Mouse (Mus musculus): ENCODE results near the gene Pptc7.
"Not testable (repeated sequence)": the region's sequence is repeated elsewhere in the genome, so short reads cannot be mapped to it uniquely, and the experiment has no call there.

The Pptc7 gene

DNA sequence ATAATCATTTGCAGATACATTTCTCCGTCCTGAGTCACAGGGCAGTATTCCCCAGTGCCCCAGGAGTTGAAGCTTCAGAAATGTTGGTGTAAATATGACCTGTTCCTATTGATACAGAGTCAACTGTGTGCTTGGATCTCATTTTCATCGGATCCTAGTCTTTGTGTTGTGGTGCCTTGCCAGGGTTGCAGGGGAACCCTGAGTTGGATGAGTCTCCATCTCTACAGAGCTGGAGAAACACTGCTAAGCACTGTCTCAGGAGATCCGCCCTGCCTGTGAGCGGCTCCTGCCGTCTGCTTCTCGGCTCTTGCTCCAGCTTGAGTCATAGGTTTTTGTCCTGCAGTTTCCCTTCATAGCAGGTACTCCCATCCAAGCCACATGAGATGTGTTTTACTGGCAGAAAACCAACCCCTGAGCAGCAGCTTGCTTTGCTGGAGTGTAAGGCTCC, 15.9 kb downstream of the Pptc7 start:
- DNase-seq (ENCODE audit: low spot score), result no peak

DNA sequence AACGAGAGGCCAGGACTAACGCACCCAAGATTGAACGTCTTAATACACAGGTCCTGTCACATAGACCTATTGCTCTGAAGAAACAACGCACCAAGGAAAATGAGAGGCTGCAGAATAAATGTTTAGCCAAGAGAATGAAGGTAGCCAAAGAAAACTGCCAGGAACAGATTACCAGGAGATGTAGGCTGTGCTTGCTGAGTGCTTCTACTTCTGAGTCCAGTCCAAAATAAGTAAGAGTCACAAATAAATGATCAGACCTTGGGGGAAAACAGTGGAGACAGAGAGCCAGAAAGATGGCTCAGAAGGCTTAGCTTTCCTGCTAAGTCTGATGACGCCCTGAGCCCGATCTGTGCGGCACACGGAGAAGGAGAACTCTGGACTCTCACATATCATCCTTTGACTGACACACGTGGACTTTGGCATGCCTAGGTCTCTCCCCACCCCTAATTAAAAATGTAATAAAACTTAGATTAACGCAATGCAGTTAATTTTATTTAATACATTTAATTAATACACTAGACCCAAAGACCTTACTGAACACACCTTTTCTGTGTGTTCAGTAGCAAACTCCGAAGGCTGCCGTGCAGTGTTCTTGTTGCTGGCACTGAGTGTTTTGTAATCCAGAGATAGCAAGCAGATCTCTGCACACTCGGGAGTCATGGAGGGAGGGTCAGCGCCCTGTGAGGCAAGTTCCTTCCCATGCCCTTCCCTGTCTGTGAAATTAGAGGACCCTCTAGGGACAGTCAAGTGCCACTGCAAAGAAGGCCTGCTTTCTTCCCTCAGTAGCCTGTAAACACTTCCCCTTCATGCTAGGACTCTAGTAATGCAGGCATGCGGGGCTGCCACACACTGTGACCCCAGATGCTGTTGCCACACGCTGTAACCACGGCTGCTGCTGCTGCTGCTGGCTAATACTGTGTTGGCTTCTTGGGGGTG, 18.9 kb downstream of the Pptc7 start:
- no peak for DNase-seq (ENCODE audit: low spot score)

DNA sequence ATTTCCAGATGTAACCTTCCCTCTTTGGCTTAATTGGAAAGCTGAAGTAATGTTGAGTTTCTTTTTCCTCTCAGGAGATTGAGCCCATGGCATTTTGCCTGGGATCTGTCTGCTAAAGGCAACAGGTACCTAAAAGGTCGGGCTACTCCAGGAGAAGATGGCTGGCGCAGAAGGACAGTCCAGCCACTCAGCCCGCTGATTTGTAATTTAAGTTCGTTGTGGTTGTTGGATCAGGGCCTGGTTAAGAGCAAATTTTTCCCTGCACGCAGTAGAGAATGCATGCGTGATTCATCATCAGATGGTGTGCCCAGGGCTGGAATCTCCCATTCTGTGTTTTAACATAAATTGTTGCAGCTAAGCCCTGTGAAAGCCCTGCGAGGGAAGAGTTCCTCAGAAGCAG, 19.8 kb downstream of the Pptc7 start:
- no peak for DNase-seq (ENCODE audit: low spot score)

DNA sequence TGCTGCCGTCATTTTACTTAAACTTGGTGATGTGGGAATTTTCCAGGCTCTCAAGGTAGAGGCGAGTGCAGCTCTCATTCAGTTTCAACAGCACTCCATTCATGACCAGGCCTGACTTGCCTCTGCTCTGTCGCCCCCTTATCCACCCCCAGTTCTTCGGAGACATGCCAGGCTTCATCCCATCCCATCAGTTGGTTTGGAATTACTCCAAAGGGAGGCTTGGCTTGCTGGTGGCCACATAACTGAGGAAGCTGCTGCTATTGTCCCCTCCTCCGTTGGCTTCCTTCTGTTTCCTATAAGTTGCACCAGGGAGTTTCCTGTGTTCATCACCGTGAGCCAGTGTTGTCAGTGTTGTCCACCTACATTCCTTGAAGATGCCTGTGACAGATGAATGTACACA, 20.4 kb downstream of the Pptc7 start:
- no peak for DNase-seq (ENCODE audit: low spot score)

DNA sequence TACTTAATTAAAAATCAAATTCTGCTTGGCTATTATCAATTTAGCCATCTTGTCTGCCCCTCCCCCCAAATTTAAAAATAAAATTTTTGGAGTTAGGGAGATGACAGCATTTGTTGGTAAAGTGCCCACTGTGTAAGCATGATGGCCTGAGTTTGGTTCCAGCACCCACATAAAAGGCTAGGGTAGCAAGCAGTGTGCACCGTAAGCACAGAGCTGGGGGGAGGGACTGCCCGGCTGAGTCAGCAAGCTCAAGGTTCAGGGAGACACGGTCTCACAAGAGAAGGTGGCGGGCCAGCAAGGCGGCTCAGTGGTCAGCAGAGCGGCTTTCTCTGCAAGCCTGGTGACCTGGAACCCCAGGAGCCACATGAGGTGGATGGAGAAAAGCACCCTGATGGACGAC, 21.3 kb downstream of the Pptc7 start:
- DNase-seq (ENCODE audit: low spot score), result no peak

DNA sequence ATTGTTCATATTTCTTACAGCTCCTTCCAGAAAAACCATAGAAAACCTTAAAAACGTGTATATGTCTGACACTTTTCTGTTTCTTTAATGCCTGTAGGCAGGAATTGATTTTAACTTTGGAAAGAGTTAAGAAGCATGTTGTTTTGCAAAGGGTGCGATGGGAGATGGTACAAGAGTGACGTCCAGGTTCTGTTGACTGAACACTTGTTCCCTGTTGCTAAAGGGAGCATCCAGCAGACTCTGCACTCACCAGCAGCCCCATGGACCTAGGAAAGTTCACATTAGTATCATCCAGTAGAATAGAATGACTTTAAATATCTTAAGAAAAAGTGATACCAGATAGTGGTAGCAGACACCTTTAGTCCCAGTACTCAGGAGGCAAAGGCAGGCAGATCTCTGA, 22.4 kb downstream of the Pptc7 start:
- no peak for DNase-seq (ENCODE audit: low spot score)

DNA sequence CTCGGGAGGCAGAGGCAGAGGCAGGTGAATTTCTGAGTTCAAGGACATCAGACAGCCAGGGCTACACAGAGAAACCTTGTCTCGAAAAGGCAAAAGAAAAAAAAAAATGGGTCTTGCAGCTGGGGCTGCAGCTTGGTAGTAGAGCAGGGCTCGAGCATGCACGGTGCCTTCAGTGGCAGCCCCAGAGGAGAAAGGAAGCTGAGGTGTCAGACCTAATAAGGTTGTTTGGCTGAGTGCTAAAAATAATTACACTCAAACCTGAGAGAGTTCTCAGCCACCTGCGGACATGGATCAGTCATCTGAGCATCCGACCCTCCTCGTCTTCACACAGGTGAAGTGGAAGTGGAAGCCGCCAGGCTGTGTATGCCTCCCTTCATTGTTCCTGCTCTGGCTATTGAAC, 26.5 kb downstream of the Pptc7 start:
- DNase-seq (ENCODE audit: low spot score), result no peak

DNA sequence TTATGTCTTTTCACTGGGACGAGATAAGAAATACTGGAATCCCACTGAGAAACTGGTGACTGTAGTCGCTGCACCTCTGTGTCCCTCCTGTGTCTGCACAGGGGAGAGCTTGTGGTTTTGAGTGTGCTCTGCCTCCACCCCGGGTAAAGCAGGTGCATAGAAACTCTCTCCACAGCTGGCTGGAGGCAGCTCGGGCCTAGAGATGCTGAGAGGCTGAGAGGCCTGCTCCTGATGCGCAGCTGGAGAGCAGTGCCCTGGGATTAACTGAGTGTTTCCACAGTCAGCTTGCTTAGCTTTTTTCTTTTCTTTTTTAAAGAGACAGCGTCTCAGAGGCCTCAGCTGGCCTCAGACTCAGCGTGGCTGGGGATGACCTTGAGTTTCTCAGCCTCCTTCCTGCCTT, 27.5 kb downstream of the Pptc7 start:
- DNase-seq (ENCODE audit: low spot score), result no peak

DNA sequence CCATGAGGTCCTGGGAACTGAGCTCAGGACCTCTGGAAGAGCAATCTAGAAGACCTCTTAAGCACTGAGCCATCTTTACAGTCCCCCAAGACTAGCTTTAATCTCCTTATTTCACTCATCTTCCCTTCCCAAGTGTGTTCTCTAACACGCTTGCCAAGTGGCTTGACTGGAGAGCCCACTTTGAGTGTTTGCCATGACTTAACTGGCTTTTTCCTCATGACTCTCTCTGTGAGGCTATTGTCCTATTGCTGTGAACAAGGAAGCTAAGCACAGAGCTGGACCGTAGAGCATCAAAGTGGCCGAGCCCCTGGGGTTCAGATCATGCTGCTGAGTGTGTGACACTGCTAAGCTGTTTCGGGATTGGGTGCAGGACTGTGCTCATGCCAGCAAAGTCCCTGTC, 28.2 kb downstream of the Pptc7 start:
- no peak for DNase-seq (ENCODE audit: low spot score)

DNA sequence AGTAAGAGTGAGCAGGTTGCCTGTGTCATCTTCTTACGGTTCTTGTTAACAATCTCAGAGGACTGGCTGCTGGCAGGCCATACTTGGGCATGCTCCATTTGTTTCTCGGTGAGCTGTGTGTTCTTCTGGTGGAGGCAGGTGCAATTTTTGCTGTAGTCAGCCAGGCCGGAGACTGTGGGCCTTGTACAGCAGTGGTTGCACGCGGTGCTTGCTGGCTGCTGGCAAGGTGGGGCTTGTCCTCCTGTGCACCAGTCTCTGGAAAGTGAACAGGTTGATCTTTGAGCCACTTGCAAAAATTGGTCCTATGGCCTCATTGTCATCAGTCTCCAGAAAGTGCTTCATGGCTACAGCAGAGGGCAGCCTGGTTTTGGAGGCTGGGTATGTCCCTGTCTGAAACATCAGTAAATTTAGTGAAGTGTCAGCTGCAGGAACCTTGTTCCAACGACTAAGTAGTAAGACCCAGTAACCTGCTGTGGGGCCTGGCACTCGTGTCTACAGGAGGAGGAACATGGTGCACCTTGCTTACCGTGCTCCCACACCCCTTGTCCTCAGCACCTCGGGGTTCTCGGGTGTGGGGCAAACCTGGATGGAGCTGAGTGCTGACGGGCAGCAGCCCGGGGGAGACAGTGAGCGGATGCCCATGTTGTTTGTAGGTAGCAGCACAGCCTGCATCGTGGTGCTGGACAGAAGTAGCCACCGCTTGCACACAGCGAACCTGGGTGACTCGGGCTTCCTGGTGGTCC, 28.9 kb downstream of the Pptc7 start:
- DNase-seq (ENCODE audit: low spot score), result no peak

DNA sequence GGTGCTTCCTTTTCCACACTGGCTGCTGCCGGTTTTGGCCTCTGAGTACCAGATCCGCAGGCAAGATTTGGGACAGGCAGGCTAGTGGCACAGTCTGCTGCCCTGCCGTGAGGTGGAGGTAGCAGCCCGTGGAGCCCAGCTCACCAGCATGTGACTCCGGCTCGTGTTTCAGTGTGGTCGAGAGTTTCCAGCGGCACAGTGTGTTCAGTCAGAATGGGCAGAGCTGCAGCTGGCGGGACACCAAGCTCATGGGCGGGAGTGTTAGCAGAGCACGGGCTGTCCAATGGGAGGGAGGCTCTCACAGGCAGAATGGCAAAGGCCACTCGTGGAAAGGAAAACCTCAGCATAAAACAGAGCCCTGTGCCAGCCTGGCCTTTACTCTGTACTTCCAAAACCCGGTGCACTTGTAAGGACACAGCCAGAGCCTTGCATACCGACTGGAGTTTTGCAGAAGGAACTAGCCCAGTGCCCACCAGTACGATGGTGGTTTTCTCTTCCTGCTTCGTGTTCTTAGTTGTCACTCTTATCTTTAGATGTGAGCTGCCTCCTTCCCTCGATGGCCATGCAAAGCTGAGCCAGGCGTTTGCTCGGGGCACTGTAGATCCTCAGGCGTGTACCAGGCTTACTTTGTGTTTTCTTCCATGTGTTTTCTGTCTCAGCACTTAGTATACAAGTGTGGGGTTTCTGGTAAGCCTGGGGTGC, 31.0 kb downstream of the Pptc7 start:
- peak; percentile 91 for DNase-seq (ENCODE audit: low spot score)

DNA sequence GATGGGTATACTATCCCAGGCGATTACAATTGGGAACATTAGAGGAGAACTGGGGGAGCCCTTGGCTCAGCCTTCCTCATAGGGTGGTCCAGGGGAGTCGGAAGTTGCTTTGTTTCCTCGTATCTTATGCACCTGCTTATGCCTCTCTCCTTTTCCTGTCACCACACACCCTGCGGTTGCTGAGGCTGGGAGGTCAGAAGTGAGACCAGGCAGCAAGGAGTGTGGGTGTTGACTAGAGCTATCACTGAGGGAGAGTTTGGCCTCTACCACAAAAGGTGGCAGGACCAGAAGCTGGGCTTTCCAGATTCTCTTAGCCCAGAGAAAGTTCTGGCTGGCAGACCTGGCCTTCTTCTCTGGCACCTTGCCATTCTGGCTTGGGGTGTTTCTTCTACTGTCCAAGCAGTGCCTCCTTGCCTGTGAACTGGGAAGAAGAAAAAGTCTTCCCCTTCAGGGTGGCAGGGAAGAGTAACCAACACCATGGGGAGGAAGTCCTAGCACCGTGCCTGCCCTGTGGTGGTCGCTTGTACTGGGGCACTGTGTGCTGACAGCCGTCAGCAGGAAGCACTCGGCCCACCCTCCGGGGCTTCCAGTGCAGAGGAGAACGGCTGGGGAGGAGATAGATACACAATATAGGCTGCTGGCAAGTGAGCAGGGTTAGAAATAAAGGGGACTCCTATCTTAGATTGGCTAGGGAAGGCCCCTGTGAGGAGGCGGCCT, 33.3 kb downstream of the Pptc7 start:
- no peak for DNase-seq (ENCODE audit: low spot score)

DNA sequence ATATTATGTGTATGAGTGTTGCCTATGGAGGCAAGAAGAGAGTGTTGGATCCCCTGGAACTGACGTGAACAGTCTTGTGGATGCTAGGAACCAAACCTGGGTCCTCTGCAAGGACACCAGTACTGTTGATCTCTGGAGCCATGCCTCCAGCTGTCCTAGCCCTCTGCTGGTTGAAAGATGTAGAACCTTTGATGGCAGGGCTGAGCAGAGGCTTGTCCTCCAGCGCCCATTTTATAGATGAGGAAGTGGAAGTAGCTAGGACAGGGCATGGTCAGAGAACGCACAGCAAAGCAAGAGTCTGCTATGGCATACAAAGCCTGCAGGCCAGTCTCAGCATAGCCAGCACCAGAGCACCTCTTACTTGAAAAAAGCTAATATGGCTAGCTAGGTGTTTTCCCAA, 33.9 kb downstream of the Pptc7 start:
- DNase-seq (ENCODE audit: low spot score), result no peak

DNA sequence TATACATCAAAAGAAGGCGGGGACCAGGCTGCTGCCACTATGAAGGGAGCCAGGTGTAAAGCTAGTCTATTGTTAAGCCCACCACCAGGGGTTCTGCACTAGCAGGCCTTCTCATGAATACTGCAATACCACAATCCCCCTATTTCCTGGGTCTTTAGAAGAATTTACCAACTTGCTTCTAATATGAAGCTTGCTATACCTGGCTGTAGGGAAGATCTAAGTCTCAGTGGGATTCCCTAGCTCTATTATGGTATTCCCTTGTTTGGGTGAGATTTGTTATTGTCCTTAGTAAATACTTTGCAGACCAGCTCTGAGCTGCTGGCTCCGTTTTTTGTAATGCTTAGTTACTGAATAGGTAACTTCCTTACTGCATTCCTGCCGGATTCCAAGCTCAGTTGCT, 34.8 kb downstream of the Pptc7 start:
- DNase-seq (ENCODE audit: low spot score), result not testable (repeated sequence)

DNA sequence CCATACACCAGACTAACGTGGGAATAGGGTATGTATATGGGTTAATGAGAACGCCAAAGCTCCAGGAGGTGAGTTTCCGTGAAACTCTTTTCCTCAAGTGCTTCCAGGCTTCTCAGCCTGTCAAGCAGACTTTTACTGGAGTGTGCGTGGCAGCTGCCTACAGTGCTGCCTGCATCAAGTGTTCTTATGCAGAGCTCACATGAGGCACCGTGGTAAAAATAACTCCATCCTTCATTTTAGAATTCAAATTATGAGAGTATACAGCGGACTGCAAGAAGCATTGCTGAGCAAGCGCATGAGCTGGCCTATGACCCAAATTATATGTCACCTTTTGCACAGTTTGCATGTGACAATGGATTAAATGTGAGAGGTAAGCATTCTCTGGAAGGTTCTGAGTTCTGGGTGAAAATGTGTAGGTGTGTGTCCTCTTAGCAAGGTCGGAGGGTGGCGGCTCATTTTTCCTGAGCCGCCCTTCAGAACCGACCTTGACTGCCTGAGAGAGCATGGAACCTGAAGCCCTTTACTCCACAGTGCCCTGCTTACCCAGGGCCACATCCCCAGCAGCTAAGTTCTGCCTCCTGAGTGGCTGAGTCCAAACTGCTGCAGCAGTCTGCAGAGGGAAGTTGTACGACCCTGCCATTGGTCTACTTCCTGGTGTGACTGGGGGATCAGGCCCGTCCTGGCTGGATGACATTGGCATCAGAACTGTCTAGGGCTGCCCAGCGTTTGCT, 35.5 kb downstream of the Pptc7 start:
- DNase-seq (ENCODE audit: low spot score), result no peak

DNA sequence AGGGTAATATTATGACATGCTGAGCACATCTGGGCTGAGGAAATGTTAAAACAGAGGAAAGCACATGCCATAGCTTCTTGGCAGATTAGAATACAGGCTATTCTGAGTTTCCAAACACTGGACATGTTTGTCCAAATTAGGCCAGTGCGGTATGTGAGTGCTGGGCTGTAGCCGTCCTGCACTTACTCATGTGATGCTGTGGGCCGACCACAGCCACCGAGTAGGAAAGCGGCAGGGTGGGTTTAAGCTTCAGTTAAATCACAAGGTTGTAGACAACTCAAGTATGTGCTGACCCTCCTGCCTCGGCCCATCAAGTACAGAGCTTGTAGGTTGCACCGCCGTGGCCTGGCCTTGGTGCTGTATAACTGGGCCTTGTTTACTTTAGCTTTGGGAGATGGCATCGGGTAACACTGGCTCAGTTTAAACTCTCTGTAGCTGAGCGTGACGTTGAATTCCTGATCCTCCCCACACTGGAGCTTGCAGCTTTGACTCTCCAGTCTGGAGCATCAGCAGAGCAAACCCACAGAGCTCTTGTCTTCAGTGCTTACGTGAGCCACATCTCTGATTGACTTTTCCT, 36.1 kb downstream of the Pptc7 start:
- DNase-seq (ENCODE audit: low spot score), result no peak

DNA sequence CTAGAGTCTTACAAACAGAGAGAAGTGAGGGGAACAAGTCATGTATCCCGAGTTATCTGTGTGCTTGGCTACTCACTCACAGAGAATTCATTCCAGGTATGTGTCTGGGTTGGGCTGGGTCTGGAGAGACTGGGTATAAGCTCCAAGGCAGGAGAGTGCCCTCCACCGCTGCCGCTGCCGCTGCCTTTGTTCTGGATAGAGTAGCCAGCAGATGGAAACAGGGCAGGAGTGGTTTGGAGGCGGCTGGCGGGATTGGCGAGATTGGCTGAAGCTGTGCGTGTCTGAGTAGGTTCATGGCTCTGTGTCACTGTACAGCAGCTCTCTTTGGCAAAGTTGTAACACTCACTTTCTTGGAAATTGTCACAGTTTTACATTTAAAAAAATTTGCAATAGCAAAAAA, 39.4 kb downstream of the Pptc7 start:
- DNase-seq (ENCODE audit: low spot score), result no peak

DNA sequence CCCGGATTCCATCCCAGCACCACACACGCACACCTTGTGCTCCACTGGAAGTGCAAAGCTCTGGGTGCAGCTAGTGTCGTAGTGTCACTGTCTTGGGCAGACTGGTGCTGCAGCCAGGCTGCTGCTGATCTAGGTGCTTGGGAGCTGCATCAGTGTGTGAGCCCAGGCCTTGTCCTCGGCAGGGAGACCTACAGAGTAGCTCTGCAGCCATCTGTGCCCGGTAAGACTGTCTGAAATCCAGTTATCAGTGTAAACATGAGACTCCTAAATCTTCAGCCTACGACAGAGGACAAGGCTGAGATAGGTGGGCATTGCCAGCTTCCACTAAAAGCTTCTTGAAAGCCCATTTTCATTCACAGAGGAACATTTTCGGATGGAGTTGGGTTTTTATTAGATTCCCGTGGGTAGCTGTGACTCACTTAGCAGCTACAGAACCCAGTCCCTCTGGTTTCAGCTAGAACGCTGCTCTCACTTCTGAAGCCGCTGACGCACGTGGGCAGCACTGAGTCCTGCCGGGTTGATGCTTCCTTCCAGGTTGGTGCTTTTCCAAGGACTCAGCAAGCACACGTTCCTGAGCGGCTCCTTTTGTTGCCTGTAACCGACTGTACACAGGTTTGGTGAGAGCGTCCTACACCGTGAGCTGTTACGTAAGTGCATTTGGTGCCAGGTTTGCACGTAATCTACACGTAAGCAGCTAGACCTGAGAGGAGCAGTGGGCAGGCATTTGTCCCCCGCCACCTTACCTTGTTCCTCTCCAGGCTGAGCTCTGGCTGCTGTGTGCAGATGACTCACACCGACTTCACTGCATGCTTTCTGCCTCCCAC, 40.7 kb downstream of the Pptc7 start:
- no peak for DNase-seq (ENCODE audit: low spot score)

DNA sequence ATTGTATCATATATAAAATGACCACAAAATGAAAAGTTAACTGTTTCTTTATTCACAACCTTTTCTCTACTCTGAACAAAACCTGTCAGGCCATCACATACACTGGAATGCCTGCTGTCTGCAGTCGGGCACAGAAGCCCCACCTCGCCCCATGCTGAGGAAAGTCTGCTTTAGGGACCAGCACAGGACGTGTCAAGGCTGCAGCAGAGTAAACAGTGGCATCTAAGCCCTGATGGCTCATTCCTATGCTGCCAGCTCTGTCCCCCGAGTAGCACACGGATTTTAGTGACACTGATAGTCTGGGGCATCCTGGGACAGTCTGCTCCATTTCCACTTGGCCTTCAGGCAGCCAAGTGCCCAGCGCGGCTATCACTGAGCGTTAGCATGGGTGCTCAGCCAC, 41.3 kb downstream of the Pptc7 start:
- DNase-seq (ENCODE audit: low spot score), result no peak

DNA sequence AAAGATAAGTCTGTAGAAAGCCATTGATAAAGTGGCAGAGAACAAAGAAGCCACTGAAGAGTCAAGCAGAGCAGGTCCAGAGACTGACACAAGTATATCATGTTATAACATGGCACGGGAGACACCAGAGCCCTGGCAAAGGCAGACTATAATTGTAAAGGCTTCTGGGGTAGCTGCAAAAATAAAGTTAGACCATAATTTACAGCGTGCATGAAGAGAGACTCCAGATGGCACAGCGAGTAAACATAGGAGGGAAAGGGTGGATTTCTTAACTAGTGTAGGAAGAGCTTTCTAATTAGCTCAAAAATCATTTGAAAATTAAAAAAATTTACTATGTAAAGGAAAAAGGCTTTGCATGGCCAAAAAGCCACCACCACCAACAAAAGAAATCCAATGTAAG, 43.1 kb downstream of the Pptc7 start:
- no peak for DNase-seq (ENCODE audit: low spot score)

Measured in testis, postnatal 10 days (tissue).